Mouse (Mus musculus) left cerebral cortex, postnatal 4 days (tissue): ENCODE measurements around the gene Sbno2. TPM values are rescaled to one million over a fixed set of nuclear protein-coding genes. Genes with fewer than 3 reads are reported as not detected.

ENCODE experiments used
- DNase-seq: peaks from one replicate; pipeline ENCODE4 v3.0.0-alpha.2; 2022
- intact Hi-C: fragments of 180-260 bp; cut with DNase I; formaldehyde crosslinking; loops from one replicate; pipeline ENCODE4 v1.15.1; 2025
- total RNA-seq, 2 experiments: library from RNA; stranded (reverse); gene quantifications; 2 replicates each; pipeline ENCODE4 v1.2.3; 2021

The Sbno2 gene
- total RNA-seq: 10 to 100 TPM; 28.8 to 30.8 TPM

DNA sequence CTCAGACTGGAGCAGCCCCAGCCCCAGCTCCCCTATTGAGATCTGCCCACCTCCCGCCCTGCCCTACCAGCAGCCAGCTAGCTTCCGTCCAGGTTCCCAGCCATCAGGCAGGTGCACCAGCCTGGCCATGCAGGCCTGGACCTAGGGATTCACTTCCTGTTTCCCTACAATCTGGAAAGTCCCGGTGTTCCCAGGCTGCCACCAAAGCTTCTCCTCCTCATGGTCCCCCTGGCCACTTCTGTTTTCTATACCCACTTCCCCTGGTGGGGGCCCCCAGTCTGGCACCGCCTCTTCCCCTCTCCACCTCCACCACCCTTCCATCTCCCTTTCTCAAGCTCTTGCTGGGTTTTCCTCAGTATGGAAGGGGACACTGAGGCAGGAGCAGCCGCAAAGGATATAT, at the start of gene Sbno2:
Gene Sbno2, minus strand, starts transcription at position 112 of the 400 bp plus-strand sequence.
- intact Hi-C loops: no loop called here
- DNase-seq: no peak

DNA sequence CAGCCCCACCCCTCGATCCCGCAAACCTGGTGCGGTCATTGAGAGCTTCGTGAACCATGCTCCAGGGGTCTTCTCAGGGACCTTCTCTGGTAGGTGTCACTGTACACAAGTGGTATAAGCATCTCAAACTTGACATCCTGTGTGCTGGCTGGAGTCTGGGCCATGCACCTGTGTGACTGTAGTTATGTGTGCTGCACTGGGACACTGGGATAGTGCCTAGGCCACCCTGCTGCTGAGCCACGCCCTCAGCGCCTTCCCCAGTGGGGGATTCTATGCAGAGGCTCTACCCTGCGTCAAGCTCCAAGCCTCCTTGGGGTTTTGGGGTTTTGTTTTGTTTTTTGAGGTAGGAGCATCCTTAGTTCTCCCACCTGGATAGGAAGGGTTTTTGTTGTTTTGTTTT, 49.0 kb upstream of the Sbno2 start:
- no peak for DNase-seq
- intact Hi-C loops: no loop called here

DNA sequence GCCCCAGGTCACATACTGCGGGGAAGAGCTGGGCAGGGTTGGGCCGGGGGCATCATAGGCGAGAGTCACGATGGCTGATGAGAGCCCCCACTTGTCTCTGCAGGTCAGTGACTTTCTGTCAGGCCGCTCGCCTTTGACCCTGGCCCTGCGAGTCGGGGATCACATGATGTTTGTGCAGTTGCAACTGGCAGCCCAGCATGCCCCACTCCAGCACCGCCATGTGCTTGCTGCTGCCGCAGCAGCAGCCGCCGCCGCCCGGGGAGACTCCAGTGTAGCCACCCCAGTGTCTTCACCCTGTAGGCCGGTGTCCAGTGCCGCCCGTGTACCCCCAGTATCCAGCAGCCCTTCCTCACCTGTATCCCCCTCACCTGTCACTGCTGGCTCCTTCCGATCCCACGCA, 48.3 kb upstream of the Sbno2 start:
- DNase-seq: no peak

DNA sequence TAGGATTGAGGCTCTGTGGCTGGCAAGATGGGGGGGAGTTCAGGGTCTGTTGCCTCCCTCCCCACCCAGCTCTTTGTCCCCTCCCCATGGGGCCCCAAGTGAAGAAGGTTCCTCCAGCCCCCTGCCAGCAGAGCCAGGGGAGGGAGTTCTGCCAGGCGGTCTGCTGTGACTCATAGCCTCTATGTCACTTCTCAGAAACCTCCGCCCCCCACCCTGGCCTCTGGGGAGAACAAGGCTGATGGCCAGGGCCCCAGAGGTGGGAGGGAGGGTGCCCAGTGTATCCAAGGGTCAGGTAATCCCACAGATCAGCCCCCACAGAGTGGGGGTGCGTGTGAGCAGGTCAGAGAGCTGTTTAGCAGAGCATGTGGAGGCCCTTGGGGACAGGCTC, 47.5 kb upstream of the Sbno2 start:
- intact Hi-C loops: no loop called here
- no peak for DNase-seq

More for the DNA sequence above, 48.3 kb upstream of the Sbno2 start:
- intact Hi-C loops: no loop called here

DNA sequence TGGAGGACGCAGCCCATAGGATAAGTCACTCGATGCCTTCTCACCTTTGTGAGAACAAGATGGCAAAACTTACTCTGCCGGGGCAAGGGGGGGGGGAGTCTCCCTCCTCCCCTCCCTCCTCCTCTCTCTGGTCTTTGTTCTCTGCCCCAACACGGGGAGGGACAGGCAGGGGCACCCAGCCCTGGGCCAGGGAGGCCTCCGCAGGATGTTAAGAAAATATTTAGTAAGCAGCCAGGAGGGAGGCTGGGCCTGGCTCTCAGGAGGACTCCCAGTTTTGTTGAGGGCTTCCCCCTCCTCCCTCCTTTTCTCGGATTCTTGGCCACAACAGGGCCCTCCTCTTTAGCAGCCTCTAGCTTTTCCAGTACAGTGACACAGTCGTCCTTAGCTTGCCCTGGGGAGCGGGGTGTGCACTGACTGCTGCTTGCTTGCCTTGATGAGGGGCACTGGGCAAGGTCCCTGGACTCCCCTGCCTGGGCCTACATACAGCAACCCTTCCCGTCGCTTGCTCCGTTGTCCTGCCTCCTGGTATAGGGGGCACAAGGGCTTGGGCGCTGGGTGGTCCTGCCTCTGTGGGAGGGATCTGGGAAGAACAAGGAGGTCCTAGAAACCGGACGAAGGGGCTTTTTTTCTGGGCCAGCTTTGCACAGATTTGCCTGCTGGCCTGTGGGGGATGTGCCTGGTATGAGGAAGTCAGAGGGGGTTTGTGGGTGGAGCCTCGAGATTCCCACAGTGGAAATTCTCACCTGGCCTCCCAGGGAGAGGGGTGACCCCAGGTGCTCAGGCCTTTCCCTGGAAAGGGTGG, 46.9 kb upstream of the Sbno2 start:
- DNase-seq: no peak
- intact Hi-C loops: no loop called here

DNA sequence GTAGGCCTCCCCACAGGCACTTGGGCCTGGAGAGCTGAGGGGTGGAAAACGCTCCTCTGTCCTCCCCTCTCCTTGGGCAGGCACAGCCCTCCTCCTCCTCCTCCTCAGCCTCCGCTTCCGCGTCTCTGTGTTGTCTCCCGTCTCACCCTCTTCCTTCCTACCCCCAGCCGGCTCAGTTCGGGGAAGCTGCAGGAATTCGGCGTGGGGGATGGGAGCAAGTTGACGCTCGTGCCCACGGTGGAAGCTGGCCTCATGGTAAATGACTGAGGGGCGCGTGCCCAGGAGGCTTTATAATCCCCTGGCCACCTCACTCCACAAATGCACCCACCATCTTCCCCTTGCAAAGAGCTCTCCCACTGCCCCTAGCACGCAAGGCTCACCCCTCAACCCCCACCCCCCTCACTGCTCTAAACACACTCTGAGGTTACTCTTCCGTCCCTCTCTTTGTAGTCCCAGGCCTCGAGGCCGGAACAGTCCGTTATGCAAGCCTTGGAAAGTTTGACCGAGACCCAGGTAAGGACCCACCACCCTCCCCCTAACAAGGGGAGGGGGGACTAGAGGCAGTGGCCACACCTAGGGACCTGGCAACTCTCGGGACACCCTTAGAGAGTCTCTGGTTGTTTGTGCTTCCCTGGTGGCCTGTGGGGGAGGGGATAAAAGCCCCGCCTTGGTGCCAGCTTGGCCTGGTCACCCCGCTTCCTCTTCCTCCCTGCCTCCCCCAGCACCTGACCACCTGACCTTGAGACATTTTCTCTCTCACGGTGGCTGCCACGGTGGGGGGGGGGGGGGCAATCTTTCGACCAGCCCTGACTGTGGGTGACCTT, 46.1 kb upstream of the Sbno2 start:
- intact Hi-C loops: no loop called here
- no peak for DNase-seq

DNA sequence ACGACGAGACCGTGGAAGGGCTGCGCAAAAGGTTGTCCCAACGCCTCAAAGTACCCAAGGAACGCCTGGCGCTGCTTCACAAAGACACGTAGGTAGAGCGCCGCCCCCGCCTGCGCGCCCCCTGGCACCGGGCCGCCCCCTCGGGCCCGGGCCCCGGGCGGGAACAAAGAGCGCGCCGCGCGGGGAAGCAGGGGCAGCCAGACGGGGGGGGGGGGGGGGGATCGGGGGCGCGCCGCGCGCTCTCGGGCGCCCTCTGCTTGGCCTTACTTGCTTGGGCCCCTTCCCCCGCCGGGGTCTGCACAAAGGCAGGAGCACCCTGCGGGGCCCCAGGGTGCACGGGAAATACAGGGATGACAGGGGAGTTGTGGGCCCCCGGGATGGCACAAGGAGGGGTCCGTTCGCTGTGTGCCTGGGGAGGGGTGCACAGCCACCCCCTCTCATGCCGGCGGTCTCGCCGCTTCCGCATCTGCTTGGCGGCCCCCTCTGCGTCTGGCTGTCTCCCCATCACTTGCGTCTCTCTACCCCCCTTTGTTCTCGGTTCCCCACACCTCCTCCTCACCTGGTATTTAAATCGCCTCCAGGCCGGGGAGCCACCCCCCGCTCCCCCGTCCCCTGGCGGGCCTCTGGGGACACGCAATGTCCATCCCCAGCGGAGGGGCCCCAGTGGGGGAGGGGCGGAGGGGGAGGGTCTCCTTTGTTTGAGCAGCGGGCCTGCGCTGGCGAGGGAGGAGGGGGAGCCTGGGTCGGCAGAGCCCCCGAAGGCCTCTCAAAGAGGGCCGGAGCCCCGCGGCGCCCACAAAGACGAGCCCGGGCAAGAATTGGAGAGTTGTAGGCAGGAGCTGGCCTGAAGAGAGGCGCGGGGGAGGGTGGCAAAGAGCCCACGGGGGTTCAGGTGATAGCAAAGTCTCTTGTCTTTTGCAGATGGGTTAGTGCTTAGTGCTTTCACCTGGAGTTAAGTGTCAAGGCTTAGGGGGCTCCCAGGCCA, 45.1 kb upstream of the Sbno2 start:
- intact Hi-C loops: no loop called here

DNA sequence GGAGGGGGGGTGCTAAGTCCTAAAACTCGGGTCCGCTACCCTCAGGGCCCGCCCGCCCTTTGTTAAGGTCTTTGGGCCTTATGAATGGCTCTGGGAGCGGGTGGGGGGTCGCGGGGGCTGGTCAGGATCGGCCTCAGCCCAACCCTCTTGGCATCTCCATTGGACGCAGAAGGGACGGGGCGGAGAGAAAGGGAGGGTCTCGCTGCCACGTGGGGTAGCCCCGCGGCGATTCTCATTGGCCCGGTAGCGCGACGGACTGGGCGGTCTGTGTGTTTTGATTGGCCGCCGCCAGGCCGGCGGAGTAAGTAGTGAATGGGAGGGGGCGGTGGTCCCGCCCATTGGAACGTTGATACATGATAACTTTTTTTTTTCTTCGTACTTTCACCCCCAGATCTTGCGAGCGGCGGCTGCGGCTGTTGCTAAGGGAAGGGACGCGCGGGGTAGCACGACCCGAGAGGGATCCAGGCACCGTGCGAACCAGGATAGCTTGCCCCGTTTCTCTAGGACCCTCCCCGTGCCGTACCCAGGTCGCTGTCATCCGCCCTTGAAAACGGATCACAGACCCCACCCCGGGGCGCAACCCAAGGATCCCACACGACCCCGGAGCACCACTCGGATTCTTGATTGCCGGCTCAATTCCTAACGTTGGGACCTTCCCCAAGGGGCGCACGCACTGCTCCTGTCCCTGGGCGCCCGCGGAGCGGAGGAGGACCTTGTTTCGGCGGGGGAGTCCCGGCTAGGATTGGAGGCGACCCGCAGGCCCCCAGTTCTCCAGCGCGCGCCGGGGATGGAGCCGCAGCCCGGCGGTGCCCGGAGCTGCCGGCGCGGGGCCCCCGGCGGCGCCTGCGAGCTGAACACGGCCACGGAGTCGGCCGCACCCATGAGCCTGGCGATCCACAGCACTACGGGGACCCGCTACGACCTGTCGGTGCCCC, 44.2 kb upstream of the Sbno2 start:
- peak; percentile 99 for DNase-seq

More for the DNA sequence above, 45.1 kb upstream of the Sbno2 start:
- DNase-seq: peak; percentile 85

DNA sequence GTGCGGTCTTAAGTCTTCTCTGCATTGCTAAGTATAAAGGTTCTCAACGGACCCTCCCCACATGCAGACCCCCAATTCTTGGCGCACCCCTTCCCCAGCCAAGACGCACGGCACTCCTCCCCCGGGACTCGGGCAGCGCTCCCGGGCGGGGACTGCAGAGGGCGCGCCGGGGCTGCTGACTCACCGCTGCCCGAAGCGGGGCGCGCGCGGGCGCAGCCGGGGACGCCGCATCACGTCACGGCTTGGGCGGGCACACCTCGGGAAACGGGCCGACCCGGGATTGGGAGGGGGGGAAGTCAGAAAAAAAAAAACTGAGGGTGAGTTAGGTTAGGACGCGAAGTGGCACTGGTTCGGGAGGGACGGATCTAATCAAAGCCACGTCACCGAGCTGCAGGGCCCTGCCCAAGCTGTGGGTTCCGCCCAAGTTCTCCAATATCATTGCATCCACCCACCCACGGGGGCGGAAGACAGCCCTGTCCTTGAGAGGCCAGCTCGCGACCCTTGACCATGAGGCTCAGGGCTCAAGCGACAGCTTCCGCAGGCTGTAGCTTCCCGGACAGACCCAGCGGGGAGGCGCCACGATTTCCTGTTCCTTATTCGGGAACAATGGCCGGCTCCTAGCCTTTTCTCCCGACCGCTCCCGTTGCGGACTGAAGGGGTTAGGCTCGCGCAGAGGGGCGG, 43.4 kb upstream of the Sbno2 start:
- intact Hi-C loops: loop anchor here (2.0 kb wide), 1 partner anchor 16 kb away; the partner anchor contains the start of gene Cirbp
- DNase-seq: peak; percentile 96

More for the DNA sequence above, 44.2 kb upstream of the Sbno2 start:
- intact Hi-C loops: loop anchor here (2.0 kb wide), 1 partner anchor 15 kb away; the partner anchor contains the start of gene Cirbp

DNA sequence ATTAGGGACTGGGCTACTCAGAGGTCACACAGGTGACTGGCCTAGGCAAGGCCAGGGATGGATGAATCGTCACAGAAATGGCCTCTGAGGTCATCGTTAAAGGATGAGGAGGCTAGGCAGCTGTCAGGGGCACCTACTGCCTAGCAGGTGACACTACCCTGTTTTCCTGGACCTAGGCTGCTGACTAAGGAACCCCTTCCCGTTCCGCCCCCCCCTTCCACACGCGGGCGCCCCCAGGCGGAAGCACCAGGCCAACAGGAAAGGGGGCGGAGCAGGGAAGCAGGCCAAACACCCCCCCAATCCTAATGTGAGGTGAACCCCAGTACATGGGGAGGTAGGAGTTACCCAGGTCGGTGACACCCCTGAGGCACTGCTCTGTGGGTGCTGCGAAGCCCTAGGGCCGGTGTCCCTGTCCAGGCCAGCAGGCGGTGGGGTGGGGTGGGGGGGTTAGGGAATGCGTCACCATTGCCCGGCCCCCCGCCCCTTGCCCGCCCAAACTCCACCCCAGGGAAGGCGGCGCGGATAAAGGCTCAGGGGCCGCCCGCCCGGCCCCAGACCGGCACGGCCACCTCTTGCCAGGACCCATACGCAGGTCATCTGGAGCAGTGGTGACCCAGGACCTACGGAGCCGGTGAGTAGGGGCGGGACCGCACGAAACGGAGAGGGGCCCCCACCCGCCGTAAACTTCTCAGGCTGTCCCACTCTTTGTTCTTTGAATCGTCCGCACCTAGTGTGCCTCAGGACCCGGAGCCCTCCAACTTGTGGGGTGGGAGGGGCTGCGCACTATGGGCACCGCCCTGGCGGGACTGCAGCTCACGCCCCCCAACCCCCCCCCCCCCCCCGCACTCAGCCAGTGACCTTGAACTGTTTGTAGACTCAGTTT, 42.6 kb upstream of the Sbno2 start, which contains the start of gene Midn:
Gene Midn, plus strand, starts transcription at position 554 of the 883 bp plus-strand sequence.
- intact Hi-C loops: loop anchor here (2.0 kb wide), 1 partner anchor 17 kb away; the partner anchor contains the start of gene Cirbp
- peak; percentile 79 for DNase-seq

DNA sequence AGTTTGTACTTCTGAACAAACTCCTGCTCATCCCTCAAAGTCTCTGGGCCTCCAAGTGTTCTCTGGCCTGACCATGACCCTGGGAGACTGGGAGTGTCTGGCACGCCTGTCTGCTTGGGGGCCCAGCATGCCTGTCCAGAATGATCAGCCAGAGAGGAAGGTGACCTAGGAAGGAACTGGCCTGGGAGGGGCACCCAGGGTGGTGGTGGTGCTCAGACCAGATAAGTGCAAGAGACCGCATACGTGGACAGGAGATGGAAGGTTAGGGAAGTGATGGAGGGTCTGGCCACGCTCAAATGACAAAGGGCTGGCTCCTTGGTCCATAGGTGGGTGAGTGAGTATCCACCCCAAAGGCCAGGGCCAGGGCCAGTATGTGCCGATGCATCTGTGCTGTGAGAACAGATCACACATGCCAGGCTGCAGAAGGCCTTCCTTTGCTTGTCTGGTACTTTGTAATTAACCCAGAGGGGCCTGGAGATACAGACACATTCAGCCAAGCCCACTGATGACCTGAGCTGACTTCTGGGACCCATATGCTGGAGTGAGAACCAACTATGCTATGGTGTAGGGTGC, 41.9 kb upstream of the Sbno2 start:
- DNase-seq: no peak
- intact Hi-C loops: no loop called here

DNA sequence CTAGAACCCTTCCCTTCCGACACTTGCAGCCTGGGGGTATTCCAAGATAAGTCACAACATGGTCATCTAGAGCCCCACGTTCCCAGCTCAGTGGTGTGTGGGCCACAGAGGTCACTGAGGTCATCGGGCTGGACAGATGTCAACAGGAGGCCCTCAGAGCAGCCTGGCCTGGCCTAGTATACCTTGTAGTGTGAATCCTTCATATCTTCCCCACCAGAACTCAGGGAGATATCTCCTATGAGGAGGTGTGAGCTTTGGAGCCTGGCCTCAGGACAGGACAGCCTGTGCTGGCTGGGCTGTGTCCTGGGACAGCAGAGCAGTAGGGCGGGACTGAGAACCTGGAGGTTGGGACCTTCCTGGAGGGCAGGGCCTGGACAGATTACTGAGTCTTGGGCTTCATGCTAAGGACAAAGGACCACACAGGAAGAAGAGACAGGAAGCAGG, 41.2 kb upstream of the Sbno2 start:
- intact Hi-C loops: no loop called here
- no peak for DNase-seq

DNA sequence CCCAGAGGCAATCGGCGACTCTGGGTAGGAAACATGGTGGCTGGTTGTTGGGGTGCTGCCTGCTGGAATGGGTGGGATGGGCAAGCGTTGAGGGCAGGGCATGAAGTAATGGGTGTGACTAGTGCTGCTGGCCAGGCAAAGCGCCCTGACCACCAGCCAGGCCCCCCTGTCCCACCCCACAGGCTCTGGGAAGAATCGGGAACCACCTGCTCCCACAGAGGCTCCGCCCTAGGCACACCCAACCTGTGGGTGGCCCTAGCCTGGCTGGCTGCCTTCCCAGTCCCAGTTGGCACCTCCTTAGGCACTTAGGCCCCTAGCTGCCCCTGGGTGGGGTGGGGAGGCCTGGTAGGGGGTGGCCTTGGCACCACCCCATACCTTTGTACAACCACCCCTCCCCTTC, 40.5 kb upstream of the Sbno2 start:
- DNase-seq: no peak
- intact Hi-C loops: no loop called here

DNA sequence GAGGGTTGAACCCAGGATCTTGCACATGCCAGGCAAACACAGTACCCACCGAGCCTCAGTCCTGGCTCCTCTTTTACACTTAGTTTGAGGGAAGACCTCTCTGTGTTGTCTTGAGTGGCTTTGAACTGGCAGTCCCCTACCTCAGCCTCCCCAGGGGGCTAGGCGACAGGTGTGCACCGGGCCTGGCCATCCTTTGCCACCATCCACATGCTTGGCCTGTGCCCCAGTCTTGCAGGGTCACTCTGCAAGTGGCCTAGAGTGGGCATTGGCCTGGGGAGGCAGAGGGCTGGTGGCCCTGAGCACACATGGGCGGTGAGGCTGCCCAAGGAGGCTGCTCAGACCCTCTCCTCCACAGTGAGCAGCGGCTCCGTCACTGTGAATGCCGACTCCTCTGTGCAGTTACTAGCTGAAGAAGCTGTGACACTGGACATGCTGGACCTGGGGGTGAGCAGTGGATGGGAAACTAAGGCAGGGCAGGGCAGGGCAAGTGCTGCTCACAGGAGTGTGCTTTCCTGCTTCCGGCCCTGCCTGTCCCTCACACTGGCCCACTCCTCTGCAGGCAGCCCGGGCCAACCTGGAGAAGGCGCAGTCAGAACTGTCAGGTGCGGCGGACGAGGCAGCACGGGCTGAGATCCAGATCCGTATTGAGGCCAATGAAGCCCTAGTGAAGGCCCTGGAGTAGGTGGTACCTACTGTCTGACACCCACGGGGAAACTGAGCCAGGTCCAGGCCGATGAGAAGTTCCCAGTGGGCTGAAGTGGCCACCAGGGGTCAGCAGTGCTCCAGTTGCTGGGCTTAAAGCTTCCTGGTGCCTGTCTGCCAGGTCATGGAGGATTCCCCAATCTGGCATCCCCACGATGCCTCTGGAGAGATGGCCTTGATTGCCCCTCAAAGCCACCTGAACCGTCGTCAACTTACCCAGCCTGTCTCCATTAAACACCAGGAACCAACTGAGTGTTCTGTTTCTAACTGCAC, 39.8 kb upstream of the Sbno2 start:
- intact Hi-C loops: no loop called here

DNA sequence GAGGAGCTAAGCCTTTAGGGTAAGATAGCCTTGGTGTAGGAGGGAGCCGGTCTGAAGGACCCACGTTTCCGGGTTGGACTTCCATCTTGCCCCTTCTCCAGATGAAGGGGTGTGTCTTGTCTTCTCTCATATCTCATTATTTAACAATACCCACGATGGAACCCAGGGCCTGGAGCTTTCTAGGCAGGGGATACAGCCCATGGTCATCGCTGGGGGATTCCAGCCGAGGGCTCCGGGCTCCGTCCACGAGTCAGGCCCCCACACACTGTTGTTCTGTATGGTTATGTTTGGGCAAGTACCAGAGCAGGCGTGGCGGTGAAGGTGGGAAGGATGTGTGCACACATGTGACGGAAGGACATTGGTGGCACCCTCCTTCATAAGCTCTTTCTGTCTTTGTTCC, 38.8 kb upstream of the Sbno2 start:
- intact Hi-C loops: no loop called here
- no peak for DNase-seq

More for the DNA sequence above, 39.8 kb upstream of the Sbno2 start:
- peak; percentile 82 for DNase-seq

DNA sequence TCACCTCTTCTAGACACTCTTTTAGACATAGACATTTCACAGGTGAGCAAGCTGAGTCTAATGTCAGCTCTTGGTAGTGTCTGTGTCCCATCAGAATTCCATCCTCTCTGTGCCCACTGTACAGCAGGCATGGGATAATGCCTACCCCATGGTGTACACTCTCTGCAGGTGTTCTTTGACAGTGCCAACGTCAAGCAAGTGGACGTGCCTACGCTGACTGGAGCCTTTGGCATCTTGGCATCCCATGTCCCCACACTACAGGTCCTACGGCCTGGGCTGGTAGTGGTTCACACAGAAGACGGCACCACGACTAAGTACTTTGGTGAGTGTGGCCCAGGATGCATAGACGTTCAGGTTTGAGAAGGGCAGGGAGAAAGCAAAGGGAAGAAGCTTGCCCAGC, 38.3 kb upstream of the Sbno2 start:
- intact Hi-C loops: no loop called here
- DNase-seq: no peak
